Mouse (Mus musculus): ENCODE data around the gene Fubp1. TPM values are rescaled to one million over a fixed set of nuclear protein-coding genes. Genes with fewer than 3 reads are reported as not detected.

The Fubp1 gene
- polyA plus RNA-seq (2015; fragmentation: Nextera tagmentation; extraction: Ambion mirVana), result 106 and 114 TPM in 2 replicates

GRCm38 (mm10) chr3:152209967-152210634, at the start of gene Fubp1, which contains the start of gene Dnajb4:
Gene Fubp1 (plus strand): TSS chr3:152210422.
Gene Dnajb4 (minus strand): TSS chr3:152210302.

GRCm38 (mm10) chr3:152166099-152166423, 44.2 kb upstream of the Fubp1 start, which contains the start of gene Gipc2:
Gene Gipc2 (minus strand): TSS chr3:152166230.

GRCm38 (mm10) chr3:152266036-152266421, 55.8 kb downstream of the Fubp1 start, which contains the start of gene Nexn:
Gene Nexn (minus strand): TSS chr3:152266350.

Other genes with a start within 250 kb of the Fubp1 start
- 13.4 and 14.8 TPM in 2 replicates for gene Gipc2, start 44.2 kb upstream of the Fubp1 start, polyA plus RNA-seq (2015; fragmentation: Nextera tagmentation; extraction: Ambion mirVana)
- 51.8 and 52.5 TPM in 2 replicates for gene Dnajb4, start 120 bp upstream of the Fubp1 start, polyA plus RNA-seq (2015; fragmentation: Nextera tagmentation; extraction: Ambion mirVana)
- 2.9 and 3.6 TPM in 2 replicates for gene Nexn, start 55.9 kb downstream of the Fubp1 start, polyA plus RNA-seq (2015; fragmentation: Nextera tagmentation; extraction: Ambion mirVana)
- gene Miga1, start 130.0 kb downstream of the Fubp1 start, polyA plus RNA-seq (2015; fragmentation: Nextera tagmentation; extraction: Ambion mirVana), result 17.6 and 18.4 TPM in 2 replicates
- gene Usp33, start 136.1 kb downstream of the Fubp1 start, polyA plus RNA-seq (2015; fragmentation: Nextera tagmentation; extraction: Ambion mirVana), result 58.4 and 60.3 TPM in 2 replicates
- gene Zzz3, start 185.1 kb downstream of the Fubp1 start, polyA plus RNA-seq (2015; fragmentation: Nextera tagmentation; extraction: Ambion mirVana), result 20.9 and 22.3 TPM in 2 replicates

Data from neural tube, postnatal 0 days (tissue).